Mouse (Mus musculus) cerebellum, postnatal 14 days (tissue): Measurements from ENCODE around the gene Afmid.

Source experiments
- DNase-seq, 2 experiments: peaks; one replicate each; pipeline ENCODE4 v3.0.0; 2021; ENCODE audit warnings: mixed read lengths in 2 of 2

Gene Afmid

DNA sequence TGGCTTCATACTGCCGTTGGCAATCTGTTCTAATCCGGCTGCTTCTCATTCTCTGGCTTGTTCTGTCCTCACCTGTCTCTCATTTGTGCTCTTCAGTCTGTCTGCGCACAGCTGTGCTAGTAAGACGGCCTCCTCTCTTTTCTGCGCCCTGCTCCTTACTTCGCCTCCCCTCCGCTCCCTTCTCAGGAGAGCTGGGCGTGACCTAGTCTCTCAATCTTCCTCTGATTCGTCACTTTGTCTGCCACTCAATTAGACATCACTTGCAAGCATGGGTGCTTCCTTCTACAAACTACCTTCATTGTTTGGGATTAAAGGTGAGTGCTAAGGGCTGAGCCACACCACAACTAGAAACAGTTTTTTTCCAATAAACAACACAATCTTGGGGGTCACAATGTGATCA is 28.5 kb downstream of the Afmid start:
- DNase-seq = no peak

DNA sequence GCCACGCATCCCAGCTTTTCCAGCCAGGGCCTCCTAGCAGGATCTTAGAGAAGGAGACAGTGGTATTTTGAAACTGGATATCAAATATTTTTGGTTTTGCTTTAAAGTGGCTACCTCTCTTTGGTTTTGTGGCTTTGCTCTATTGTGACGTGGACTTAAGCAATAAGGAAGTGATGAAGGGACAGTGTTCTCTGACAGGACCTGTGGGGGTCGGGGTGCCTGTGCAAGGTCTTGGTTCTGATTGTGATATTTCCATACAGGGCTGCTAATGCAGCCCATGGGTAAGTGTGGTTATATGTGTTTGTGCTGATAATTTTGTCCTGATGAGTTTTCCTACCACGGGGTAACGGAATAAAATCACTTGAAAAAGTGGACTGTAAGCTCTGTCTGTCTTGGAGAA is 29.6 kb downstream of the Afmid start:
- DNase-seq = no peak

DNA sequence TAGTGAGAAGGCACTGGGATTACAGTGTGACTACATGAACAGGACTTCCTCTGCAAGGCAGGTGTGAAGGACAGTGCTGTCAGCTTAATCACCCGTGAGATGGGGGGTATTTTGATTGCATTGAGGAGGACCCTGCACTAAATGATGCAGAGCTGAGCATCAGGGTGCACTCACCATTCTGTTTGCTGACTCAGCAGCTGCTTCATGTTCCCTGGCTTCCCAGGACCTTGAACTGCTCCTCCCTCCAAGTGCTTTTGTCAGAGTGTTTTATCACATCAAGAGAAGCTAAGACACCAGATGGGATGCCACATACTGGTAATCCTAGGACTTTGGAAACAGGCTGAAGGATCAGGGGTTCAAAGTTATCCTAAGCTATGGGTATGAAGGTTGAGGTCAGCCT is 30.3 kb downstream of the Afmid start:
- DNase-seq = no peak

DNA sequence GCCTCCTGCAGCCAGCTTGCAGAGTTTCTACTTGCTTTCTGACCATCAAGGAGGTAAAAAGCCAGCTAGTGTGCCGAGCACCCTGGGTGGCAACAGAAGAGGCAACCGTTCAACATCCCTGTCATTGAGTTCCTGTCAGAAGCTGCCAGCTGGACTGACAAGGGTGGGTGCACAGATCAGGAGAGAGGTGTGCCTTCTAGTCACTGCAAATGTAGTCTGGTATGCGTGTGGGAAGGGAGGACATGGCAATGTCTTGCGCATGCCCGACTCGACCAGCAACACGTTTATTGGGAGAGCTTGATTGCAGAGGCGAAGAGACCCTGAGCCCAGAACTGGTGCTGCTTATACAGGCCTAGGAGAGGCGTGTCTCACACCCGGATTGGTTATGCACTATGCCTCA is 31.7 kb downstream of the Afmid start:
- DNase-seq = no peak

DNA sequence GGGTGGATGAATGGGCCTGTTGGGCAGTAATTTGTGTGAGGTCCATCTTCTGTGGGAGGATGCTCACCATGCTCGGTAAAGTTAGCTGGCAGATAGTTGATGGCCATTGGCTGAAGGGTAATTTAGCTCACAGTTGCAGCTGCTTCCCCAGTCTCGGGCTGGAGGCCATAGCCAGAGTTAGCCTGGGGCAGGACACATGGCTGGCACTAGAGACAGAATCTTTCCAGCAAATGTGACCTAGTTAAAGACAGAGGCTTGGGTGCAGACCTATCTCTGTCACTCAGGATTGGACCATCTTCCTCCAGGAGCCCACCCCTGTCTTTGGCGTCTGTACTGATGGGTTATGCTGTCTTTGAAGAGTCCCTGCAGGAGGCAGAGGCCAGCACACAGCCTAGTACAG is 32.7 kb downstream of the Afmid start:
- no peak for DNase-seq

DNA sequence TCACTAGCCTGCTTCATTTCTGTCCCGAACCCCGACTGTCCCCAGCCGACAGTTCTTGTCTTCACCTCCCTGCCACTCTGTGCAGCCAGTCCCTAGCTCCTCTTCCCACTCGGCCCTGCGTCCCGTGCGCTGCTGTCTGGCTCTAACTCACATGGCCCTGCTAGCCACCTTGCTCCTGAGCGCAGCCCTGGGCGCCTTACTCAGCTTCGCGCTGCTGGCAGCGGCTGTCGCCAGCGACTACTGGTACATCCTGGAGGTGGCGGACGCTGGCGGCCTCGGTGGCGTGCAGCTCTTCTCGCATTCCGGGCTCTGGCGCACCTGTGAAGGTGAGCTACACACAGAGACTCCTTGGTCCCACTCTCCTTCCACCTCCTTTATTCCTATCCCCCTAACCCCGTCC is 34.9 kb downstream of the Afmid start, which contains the start of gene Tmem235:
Gene Tmem235, plus strand, starts transcription at position 152 of the 400 bp plus-strand sequence.
- DNase-seq = no peak

DNA sequence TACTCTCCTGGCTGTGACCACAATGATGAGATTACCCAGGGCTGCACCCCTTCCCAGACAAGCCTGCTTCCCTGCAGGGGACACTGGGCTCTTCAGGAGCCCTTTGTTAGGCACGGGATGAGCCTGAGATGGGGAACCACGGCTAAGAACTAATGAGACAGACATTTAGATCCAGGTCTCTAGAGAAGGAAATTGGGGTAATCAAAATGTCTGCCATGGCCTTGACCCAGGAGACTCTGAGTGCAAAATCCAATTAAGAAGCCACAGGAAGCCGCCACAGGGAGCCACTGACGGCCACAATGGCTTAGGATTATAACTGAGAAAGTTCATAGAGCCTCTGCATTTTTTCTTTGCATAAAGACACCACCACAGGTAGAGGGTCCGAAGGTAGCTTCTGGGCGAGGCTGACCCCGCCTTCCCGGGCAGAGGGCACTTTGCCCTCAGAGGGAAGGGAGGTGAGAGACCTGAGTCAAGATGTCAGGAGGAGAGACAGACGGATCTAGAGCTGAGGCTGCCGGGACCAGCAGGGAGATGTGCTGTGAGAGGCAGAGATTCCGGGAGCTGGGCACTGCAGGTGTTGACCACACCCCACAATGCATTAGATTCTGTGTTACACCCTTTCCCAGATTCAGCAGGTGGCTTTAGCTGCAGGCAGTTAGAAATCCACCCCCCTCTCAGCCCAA is 37.6 kb downstream of the Afmid start:
- DNase-seq = no peak

DNA sequence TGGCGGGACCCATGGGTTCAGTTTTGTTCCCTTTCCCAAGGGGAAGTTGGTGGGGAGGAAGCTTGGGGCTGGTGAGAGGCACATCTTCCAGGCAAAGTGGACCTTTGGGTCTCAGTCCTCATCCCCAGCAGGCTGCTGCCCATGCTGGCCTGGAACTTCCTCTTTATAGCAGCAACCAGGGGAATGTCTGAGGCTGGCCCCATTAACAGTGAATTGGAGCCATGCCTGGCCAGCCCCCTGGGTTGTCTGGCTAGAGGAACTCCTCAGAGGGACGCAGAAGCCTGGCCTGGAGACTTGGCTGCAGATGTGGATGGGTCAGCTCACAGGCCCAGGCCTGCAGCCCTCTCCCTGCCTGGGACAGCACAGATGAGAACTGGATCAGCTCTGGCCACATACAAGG is 39.1 kb downstream of the Afmid start:
- DNase-seq = no peak

DNA sequence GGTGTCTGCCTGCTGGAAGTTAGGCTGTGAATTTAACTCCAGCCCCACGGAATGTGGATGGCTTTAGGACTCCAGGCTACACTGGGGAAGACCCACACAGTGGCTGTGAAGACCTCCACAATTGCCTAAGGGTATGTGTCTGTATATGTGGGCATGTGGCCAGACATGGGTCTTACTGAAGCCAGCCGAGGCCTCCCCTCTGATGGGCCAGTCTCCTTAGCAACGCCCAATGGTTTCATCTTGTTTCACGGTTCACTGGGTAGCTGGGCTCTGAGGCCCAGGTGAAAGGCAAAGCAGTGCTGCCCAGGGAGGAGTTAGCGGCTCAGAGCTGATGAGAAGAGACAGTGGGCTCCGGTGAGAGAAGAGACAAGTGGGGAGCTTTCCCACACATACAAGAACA is 40.3 kb downstream of the Afmid start:
- DNase-seq = no peak

DNA sequence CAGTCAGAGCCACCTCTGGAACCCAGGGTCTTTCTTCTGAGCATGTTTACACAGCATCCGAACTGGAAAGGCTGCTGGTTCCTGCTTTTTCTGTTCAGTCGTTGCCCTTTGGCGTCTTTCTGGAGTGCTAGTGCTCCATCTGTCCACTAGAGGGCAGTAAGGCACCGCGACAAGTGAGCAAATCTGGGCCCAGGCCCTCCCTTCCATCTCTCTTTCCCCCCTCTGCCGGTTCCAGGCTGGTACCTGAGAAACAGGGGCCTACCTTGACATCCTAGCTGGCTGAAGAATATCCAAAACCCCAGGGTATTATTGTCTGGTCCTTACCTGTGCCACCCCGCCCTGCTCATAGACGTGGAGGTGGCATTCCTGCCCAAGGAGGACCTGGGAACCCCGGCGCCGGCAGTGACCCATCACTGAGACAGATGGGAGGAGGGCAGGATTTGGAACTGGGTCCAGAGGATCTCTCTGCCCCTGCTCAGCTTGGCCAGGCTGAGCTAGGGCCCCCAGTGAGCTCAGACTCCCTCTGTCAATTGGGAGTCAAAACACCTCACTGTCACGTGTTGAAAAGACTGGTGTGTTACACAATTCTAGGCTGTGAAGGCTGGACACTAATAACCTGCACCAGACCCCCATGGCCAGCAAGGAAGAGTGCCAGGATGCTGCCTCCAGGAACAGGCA is 45.1 kb downstream of the Afmid start:
- DNase-seq = peak; percentile 88 to 91

DNA sequence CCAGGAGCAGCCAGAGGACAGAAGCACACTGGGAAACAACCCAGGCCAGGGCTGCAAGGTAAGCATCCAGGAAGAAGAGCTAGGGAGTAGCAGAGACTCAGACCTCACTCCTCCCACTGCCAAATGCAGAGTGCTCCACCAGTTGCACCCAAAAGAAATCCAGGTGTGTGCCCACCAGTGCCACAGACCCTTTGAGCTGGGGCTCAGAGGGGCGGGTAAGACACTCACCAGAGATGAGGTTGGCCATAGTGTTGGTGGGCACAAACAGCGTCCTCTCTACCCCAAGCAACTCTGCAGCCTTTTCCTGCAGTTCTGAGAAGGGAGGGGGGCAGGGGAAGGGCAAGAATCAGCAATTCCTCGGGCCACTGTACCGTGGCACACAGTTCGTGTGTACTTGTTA is 45.7 kb downstream of the Afmid start:
- no peak for DNase-seq

DNA sequence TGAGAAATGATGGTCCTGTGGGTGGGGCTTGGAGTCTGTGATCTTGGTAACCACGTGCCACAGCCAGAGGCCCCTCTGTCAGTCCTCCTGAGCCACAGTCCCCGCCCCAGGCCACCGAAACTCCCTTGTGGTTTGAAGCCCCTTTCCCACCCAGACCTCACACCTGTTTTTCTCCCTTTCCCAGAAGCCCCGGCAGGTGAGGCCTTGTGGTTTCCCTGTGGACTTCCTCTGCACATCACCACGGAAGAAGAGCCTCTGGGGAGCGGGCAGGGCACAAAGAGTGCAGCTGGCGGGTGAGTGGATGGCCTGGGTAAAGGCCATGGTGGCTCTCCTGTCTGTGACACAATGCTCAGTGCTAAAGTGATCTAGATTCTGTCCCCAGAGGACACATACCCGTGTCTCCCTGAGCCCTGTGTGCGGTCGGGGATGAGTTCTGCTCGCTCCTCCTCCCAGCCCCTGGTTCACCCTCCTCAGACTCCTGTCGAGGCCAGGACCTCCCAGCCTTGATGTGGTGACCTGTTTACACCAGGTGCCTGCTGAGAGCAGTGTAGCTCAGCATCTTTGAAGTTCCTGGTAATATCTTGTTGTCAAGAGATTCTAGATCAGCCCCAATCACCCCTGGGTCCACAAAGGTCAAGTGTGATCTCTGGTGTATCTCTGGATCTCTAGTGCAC is 46.3 kb downstream of the Afmid start:
- DNase-seq = no peak

DNA sequence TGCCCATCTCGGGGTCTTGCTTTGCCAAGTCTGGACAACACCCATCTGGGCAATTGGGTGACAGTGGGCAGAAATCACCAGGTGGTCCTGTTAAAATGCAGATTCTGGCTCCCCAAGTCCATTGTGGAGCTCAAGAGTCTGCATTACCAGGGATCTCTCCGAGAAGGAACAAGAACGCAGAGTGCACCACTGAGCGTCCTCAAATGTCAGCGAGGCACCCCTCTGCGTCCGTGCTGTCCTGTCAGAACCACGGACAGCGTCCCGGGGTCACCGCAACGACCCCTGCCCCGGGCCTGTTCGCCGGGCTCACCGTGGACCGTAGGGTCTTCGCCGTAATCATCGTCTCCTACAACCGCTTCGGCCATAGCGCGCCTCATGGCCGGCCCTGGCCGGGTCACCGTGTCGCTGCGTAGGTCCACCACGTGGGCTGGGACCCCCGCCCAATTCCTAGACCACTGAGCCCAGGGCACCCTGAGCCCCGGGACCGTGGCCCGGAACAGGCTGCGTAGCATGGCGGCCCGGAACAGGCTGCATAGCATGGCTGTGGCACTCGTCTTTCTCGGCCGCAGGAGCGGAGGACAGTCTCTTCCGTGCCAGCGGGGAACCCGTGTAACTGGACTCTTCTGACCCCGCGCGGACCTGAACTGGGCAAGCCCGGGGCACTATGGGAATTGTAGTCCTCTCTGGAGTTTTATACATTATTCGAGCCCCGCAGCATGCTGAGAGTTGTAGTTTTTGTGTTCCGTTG is 47.3 kb downstream of the Afmid start, which contains the start of gene Tha1:
Gene Tha1, minus strand, starts transcription at position 621 of the 748 bp plus-strand sequence.
- DNase-seq = peak; percentile 86 to 87

DNA sequence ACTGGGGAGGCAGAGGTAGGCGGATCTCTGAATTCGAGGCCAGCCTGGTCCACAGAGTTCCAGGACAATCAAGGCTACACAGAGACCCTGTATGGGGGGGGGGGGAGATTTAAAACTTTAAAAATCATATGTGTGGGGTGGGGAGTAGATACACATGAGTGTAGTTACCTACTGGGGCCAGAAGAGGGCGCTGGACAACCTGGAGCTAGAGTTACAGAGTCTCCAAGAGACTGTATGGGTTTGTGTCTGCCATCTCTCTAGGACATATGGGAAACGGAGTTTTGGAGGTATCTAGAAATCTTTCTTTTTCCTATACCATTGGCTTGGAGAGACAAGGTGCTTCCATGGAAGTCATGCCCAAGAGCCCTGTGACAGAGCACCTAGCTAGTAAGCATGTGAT is 48.7 kb downstream of the Afmid start:
- DNase-seq = peak in 1 of 2 experiments; percentile 56

DNA sequence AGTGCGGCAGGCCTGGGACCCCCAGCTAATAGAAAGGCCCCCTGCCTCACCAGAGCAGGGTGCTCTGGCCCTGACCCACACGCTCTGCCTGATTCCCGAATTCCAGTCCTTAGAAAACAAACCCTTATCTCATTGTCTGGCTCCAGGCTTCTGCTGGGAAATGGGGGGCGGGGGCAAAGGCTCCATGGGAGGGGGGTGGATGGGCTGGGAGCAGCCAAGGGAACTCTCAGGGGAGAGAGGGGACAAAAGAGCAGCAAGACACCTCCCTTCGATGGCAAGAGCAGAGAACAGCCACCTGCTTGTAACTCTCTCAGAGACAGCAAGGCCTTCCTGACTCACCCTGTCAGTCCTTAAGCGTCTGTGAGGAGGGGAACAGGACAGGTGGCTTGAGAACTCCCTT is 50.0 kb downstream of the Afmid start:
- DNase-seq = no peak

DNA sequence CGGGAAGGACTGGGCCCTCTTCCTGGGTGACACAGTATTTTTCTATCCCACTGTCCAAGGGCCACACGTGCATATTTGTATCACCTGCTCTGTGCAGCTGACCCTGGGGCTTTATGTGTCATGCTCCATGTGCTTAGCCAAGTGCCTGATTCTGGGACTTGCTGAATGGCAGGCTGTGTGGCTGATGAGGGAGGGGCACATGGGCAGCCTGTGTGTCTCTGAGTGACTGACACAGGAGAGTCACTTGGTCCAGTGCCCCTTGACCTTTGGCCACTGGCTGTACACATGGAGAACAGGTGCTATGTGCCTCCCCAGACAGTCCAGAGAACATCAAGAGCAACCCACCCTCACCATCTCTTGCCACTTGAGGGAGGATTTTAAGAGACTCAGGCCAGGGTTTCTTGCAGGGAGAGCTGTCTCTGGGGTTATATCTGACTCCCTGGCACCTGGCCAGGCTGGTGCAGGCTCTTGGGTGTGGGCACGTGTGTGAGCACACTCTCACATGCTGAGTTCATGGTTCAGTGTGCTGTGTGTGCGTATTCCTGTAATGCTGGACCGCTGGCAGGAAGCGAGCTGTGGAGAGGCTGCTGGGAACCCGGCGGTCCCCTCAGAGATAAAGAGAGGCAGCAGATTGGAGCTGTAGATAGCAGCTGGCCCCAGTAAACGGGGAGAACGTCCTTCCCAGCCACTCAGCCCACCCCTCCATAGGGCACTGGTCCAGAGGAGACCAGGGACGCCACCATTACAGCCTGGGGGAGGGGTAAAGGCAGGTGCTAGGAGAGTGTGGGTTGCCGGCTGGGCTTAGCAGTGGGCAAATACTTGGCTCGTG is 52.4 kb downstream of the Afmid start:
- DNase-seq = peak; percentile 58 to 75

DNA sequence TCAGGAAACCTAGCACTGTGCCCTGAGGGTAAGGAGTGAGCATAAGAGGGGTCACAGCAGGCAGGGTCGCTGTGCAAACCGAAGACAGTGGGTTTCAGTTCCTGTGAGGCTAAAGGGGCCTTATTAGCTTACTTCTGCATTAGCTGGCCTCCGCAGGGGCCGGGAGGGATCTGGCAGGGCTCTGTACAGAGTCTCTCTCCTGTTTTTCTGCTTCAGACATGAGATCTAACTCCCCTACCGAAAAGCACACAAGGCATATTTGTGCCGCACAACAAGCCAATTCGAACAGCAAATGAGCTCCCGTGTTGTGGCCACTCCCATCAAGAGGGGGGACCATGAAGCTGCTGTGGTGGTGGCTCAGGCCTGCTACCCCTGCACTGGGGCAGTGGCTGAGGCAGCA is 53.2 kb downstream of the Afmid start:
- DNase-seq = peak; percentile 29 to 46

DNA sequence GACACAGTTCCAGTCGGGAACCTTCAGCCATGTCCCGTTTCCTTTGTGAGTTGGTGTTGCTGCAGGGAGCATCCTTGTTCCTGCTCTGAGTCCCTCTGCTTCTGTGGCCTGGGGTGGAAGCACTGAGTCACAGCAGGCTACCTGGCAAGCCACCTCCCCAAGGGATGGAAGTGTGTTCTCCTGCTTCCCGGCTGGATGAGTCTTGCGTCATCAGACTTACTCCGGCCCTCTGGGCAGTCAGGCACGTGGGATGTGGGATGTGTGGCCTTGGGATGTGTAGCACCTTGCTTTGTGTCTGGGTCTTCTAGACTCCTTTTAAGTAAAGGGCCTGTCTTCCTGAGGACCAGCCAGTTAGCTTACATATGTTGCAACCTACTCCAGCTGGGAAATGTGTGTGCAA is 54.0 kb downstream of the Afmid start:
- DNase-seq = peak in 1 of 2 experiments; percentile 33

DNA sequence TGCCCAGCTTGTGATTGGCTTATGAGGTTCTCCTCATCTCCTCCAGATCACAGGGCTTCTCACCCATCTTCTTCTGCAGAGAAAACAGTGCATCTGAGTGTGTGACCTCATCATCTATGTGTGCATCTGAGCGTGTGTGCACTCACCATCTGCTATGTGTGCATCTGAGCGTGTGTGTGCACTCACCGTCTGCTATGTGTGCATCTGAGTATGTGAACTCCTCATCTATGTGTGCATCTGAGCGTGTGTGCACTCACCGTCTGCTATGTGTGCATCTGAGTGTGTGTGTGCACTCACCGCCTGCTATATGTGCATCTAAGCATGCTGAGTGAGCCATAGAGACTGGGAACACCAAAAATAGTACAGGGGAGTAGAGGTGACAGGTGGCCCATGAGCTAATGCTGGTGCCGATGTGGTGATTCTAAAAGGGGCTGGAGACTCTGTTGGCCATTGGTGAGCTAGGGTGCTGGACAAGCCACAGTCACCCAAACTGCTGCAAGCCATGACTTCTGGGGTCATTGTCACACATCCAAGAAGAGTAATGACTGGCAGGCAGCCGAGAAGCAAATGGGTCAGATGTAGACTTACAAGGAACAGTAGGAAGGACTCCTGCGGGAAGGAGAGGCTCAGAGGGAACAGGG is 54.7 kb downstream of the Afmid start:
- peak; percentile 48 to 62 for DNase-seq

DNA sequence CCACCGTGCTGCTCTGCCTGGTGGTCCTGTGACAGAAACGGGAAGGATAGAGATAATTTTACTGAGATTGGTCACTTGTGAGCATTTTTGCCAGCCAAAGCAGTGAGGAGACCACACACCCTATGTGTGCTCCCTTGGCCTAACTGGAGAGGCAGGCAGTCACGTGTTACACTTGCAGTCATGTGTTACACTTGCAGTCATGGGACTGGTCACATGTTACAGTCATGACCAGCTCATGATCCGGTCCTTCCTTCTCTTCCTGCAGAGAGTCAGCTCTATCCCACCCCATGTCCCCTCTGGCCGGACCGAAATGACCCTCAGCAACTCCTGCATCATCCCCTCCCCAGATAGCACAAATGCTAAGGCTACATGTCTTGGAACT is 55.2 kb downstream of the Afmid start:
- DNase-seq = no peak

DNA sequence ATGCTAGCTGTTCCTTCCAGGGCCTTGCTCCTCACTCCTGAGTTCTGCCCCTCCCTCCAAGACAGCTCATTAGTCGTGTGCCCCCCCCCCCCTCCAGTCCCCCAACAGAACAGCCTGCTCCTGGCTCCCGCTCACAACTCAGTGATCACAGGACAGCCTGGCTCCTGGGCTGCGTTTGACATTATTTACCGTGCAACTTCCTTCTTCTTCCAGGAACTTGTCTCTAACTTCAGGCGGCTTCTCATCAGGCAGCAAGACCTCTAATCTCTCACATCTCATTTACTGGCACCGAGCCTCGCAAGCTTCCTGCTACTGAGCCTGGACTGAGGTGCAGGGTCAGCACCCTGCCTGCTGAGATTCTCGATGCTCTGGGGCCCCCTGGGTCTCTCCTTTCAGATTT is 56.1 kb downstream of the Afmid start:
- DNase-seq = peak in 1 of 2 experiments; percentile 37

DNA sequence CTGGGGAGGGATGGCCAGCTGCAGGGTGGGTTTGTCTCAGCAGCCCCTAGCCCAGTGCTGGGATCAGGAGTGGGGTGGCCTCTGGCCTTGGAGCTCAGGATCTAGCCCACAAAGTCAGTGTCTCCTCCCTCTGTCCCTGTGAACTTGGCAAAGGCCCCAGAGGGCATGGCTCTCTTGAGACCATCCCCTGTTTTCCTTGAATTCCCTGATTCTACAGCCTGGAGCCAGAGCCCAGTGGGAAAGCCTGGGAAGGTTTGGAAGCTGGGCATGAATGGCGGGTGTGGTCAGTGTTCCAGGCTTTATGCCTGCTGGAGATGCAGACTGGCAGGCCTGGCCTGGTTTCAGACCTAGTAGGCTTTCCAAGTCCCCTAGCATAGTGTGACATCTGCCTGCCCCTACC is 56.5 kb downstream of the Afmid start:
- peak; percentile 36 to 50 for DNase-seq
